Mouse (Mus musculus): ENCODE measurements at regions not wholly inside any gene's neighbourhood (a gene's known extent, or its start where the extent isn't known, plus 50 kb on each side); places are given as distances from the start of the nearest gene placed in this dataset.

- DNase-seq (ENCODE audit: low spot score in 2 of 2) = no peak
Observed at GRCm38 (mm10) chr9:85452196-85452857, 125.2 kb upstream of the Tent5a start.

DNA sequence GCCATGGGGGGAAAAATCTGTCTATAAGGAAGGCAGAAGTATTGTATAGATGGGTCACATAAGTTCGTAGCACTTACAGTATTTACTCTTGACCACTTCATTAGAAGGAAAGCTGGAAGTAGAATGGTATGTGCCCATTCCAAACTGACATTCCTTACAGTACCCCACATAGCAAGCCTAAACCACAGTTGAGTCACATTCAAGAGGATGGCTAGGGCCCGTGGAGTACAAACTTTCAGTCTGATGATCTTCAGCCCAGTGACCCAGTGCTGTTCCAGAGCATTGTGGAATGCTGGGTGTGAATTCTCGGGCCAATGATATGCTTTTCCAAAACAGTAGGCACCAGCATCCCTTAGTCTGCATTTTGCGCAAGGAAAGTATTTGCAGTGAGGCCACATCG lies 124.2 kb upstream of the Tent5a start:
- DNase-seq (ENCODE audit: low spot score in 2 of 2) = no peak

- no peak for DNase-seq (ENCODE audit: low spot score in 2 of 2)
Observed at GRCm38 (mm10) chr9:85450877-85451276, 123.7 kb upstream of the Tent5a start.

GRCm38 (mm10) chr9:85449493-85449892 lies 122.3 kb upstream of the Tent5a start:
- no peak for DNase-seq (ENCODE audit: low spot score in 2 of 2)

DNA sequence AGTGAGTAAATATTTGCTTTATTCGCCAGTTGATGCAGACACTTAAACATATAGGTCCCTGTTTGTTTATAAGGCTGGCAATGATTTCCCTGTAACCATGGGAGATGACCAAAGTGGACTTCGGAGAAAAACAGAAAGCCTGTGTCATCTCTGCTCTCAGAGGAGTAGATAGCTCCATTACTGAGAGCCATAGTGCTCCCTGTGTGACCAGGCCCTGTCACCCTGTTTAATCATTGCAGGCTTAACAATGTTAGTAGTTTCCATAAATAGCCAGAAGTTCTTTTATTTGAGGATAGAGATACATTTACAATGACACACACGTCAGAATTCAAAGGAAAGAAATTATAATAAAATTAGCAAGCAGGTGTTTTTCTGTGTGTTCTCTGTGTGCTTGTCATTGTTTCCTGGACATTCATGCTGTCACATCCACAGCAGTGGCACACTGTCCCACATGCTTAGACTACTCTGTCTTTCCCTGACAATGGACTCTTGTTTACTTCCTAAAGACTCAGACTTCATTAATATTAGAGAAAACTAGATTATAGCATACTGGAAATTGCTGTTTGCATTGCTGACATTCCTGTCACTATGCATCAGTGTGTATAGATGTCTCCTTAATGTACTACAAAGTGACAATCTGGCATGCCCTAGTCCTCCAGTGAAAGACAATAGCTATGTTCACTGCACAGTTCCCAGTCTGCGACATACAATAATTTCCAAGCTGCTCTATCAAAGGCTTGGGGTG lies 115.8 kb upstream of the Tent5a start:
- DNase-seq (ENCODE audit: low spot score in 2 of 2) = no peak

GRCm38 (mm10) chr9:85439664-85440063 lies 112.5 kb upstream of the Tent5a start:
- DNase-seq (ENCODE audit: low spot score in 2 of 2) = no peak

DNA sequence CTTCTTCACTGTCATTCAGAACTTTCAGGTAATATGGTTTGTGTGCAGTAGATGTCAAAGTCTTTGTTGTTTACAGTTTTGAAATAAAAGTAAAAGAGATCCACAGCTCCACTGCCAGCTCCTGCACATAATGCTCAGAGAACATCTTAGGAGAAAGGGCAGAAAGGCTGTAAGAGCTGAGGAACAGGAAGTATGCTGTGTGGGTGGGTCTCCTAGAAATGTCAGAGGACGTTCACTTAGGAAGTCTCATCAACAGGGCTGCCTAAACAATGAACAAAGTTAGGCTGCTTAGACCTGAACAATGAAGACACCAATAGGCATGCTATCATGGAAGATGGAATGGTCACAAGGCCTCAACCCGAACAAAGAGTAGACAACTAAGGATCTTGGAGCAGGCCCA lies 105.1 kb upstream of the Tent5a start:
- DNase-seq (ENCODE audit: low spot score in 2 of 2) = no peak

DNA sequence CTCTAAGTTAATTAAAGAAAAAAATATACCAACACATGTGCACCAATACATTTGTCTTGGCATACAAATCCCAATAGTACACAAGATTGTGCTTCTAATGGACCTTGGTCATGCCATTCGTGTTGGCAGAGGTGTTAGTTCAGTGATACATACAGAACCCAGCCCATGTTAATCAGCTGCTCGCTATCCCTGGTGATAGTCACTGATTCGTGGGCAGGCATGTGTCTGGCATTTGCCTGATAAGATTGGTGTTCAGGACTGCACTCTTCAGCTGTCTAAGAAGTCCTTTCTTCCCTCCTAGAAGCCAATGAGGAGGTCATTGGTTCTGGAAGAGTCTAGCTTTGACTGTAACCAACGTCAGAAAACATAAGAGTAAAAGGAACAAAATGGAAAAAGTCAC lies 99.7 kb upstream of the Tent5a start:
- no peak for DNase-seq (ENCODE audit: low spot score in 2 of 2)

DNA sequence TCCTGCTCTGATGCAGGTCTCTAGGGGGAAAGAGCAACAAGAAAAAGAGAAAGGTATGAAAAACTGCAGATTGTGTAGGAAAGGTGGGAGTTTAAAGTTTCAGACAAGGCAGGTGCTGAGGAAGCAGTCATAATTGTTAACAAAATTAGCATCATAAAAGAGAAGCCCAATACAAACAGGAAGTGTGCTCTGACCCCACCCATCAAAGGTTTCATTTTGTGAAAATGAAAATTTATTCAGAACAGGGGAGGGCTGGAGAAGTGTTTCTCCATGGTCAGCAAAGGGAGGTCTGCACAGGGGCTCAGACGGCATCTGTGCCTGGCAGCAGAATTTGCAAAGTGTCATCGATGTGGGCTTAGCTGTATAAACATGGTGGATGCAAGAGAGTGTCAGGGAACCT lies 96.8 kb upstream of the Tent5a start:
- DNase-seq (ENCODE audit: low spot score in 2 of 2) = no peak

GRCm38 (mm10) chr9:85414391-85414790 lies 87.2 kb upstream of the Tent5a start:
- DNase-seq (ENCODE audit: low spot score in 2 of 2) = no peak

- DNase-seq (ENCODE audit: low spot score in 2 of 2) = no peak
Observed at GRCm38 (mm10) chr9:85413813-85414212, 86.7 kb upstream of the Tent5a start.

DNA sequence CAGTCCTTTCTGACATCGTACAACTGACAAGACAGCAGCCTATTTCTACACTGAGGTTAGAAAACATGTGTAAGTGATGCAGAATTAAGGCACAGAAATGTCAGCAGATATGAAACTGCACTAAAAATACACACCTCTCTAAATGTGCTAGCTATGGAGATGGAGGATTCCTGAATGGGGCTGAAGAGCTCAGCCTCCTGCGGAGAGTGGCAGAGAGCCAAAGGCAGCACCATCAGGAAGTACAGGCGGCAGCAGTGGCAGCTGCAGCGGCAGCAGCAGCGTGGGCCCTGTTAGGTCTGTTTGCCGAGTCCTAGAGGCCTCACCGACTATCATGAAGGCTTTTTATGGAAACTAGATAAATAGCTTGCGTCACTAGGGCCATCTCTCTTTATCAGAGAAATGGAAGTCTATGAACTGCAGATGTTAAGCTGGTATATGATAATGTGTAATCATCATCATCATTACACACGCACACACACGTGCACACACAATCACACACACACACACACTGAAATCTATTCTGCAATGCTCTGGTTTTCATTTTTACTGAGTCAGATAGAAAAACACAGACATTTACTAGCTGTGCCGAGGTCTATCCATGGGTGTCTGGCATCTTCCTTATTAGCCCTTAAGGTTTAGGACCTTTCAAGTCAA lies 83.6 kb upstream of the Tent5a start:
- DNase-seq (ENCODE audit: low spot score in 2 of 2) = peak; percentile 32 to 47

GRCm38 (mm10) chr9:85409974-85410506 lies 82.9 kb upstream of the Tent5a start:
- no peak for DNase-seq (ENCODE audit: low spot score in 2 of 2)

GRCm38 (mm10) chr9:85408461-85408860 lies 81.3 kb upstream of the Tent5a start:
- DNase-seq (ENCODE audit: low spot score in 2 of 2) = no peak

DNA sequence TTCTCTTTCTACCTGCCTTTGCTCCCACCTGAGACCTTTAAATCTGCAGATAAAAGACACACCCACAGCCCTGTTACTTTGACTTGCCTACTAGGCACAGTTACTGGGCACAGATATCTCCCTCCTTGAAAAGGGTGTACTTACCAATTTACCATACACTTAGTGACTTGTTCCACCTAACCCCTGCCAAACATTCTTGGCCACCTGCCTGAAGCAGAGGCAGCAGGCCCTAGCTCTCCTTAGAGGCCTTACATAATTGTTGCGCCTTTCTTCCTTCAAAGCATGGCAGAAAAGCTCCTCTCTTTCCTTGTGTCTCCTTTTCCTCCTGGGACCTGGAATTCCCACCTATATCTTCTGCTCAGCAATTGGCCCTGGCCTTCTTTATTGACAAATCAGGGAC lies 80.4 kb upstream of the Tent5a start:
- DNase-seq (ENCODE audit: low spot score in 2 of 2) = no peak

GRCm38 (mm10) chr9:85401736-85402135 lies 74.6 kb upstream of the Tent5a start:
- no peak for DNase-seq (ENCODE audit: low spot score in 2 of 2)

DNA sequence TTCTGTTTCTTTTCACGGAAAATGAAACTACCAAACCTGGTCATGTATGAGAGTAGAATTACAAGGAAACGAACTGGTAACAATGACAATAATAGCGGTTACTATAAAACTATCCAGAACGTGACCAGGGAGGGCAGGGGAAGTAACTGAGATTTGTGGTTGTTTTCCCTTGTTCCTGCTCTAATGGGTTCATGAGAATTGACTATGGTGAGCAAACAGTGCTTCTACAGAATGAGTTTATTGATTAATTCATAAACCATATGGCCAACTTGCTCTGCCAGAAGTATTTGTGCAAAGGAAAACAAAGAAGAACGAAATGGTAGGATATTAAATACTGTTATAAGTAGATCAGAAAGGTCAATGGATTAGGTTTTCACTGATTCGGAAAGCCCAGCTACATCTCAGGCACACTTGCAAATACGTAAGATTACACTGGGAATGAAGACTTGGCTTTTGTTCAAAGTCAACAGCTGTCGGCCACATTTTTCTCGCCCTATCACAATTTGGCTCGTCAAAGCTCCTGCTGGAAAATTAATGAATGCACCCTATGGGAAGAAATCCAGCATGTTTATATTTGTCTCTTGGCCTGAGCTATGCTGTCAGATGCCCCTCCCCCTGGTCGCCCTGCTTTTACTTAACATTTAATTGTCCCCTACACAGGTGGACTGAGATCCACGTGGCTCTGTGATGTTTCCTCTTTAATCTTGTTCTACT lies 73.6 kb upstream of the Tent5a start:
- DNase-seq (ENCODE audit: low spot score in 2 of 2) = no peak

- no peak for DNase-seq (ENCODE audit: low spot score in 2 of 2)
Observed at GRCm38 (mm10) chr9:85394975-85395374, 67.8 kb upstream of the Tent5a start.

DNA sequence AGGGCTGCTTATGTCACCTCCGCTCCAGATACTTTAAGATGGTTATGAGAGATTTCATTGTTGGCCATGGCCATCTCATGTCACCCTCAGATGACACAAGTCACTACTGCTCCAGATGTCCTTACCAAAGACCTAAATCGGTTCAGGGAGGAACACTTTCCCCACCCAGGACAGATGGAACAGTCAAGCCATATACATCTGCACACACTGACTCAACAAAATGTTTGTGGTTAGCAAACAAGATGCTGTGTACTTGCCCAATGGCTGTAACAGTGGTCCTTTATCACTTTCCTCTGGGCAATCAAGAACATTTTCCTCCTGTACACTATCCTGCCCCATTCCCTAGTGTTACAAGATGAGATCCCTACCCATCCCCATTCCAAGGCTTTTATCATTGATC lies 64.1 kb upstream of the Tent5a start:
- no peak for DNase-seq (ENCODE audit: low spot score in 2 of 2)

GRCm38 (mm10) chr9:85388775-85389393 lies 61.7 kb upstream of the Tent5a start:
- DNase-seq (ENCODE audit: low spot score in 2 of 2) = no peak

GRCm38 (mm10) chr9:85382413-85382812 lies 55.3 kb upstream of the Tent5a start:
- DNase-seq (ENCODE audit: low spot score in 2 of 2) = no peak

GRCm38 (mm10) chr9:85380756-85381155 lies 53.6 kb upstream of the Tent5a start:
- DNase-seq (ENCODE audit: low spot score in 2 of 2) = no peak
